Mouse (Mus musculus): ENCODE measurements at regions not wholly inside any gene's neighbourhood (a gene's known extent, or its start where the extent isn't known, plus 50 kb on each side); places are given as distances from the start of the nearest gene placed in this dataset.

DNA sequence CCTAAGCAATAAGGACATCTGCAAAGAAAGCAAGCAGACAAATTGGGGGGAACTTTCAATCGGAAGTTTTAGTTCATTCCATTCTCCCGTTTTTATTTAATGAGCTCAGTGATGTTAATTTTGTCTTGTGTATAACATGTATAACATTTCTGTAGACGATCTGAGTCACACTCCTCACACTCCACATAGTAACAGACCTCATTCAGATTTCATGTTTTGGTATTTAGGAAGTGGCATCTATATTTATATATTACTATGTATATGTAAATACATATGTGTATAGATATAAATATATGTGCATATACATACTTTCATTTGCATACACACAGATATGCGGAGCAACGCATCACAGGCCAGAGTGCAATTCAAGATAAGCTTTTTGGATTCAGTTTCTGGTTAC is 444.9 kb upstream of the Fam92a start:
- no peak for TF ChIP-seq CTCF (IDR thresholded peaks at IDR 0.05; ENCODE audit: low read depth, low read length)
- no peak for TF ChIP-seq POLR2A (IDR thresholded peaks at IDR 0.05; ENCODE audit: insufficient read depth, low read length)

All from ES-Bruce4 (cell line).